Mouse (Mus musculus) megakaryocyte, embryonic 14.5 days (primary cell): ENCODE results near the gene Rnf7. TPM values are rescaled to one million over a fixed set of nuclear protein-coding genes. Genes with fewer than 3 reads are reported as not detected.

Experiments
- H3K27me3 ChIP-seq: replicated peaks from 2 replicates; pipeline ENCODE3; 2012; ENCODE audit warnings: inconsistent platforms
- H3K36me3 ChIP-seq: replicated peaks from 2 replicates; pipeline ENCODE3; 2012; ENCODE audit warnings: low read length, inconsistent platforms, mixed read lengths
- H3K4me1 ChIP-seq: 2 replicates; pipeline ENCODE4 v1.6.1; 2012; ENCODE audit warnings: inconsistent platforms
- H3K4me3 ChIP-seq: replicated peaks from 2 replicates; pipeline ENCODE3; 2012; ENCODE audit warnings: moderate library complexity, mild to moderate bottlenecking, inconsistent platforms
- H3K9me3 ChIP-seq: 2 replicates; pipeline ENCODE4 v1.6.1; 2012; ENCODE audit warnings: inconsistent platforms
- FLI1 ChIP-seq: IDR thresholded peaks from 2 replicates; pipeline ENCODE4 v1.6.1; 2012; ENCODE audit warnings: low read length, inconsistent platforms, mixed read lengths
- GATA1 ChIP-seq: IDR thresholded peaks from 3 replicates; pipeline ENCODE4 v1.6.1; 2012; ENCODE audit warnings: mixed read lengths, low read length, inconsistent platforms, borderline replicate concordance
- polyA plus RNA-seq: library from polyadenylated mRNA; stranded (reverse); fragments of >175 nt; gene quantifications from 2 replicates; pipeline ENCODE4 v1.2.3, GENCODE M21; 2012; ENCODE audit warnings: low replicate concordance; ENCODE audit not compliant: insufficient read depth

Gene Rnf7
- polyA plus RNA-seq, 1 experiment: 33.1 TPM

DNA sequence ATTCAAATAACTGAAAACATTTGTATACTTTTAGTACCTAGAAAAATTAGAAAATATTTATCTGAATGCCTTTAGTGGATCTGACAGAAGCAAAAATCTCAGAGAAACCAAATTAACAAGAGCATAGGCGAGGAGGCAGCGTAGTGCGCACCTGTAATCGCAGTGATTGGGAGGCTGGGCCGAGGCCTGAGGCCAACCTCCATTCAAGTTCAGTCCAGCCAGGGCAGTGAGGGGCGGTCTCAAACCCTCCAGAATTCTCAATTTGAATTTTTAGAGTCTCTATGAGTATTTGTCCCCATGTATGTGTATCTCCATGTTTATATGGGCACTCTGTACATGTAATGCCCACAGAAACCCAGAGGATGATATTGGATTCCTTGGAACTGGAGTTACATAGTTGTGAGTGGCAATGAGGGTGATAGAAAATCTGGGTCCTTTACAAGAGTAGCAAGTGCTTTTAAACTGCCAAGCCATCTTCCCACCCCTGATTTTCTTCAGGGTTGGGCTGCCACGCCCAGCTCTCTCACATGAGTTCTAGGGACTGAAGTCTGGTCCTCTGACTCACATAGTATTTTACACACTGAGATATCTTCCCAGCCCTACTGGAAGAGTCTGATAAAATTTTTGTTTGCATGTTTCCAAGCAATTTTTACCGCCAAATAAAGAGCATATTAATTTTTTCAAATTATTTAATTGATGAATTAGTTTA is 8.1 kb downstream of the Rnf7 start:
- Histone ChIP-seq H3K27me3 (no peaks in the 10 kb centered on the region), H3K36me3 (peaks cover 69% of the 10 kb centered on the region), H3K9me3 (no peaks in the 10 kb centered on the region), H3K4me1 (peaks cover 6% of the 10 kb centered on the region; the same call in 1 of the 2 replicates), H3K4me3 (no peak overlapping the region)
- TF ChIP-seq FLI1: no peak

- H3K9me3 ChIP-seq: no peaks in the 10 kb centered on the region
- no peaks in the 10 kb centered on the region for H3K27me3 ChIP-seq
- TF ChIP-seq FLI1 (no peak), GATA1 (no peak)
- H3K36me3 ChIP-seq: peaks cover 67% of the 10 kb centered on the region
- H3K4me3 ChIP-seq: no peak overlapping the region
- H3K4me1 ChIP-seq: no peaks in the 10 kb centered on the region
These were observed 8.8 kb downstream of the Rnf7 start for GRCm38 (mm10) chr9:96469556-96470265.

- peaks cover 43% of the 10 kb centered on the region for H3K36me3 ChIP-seq
- H3K4me3 ChIP-seq: no peak overlapping the region
- H3K9me3 ChIP-seq: peaks cover 22% of the 10 kb centered on the region
- no peaks in the 10 kb centered on the region for H3K4me1 ChIP-seq
- no peak for TF ChIP-seq GATA1
- TF ChIP-seq FLI1: no peak
- no peaks in the 10 kb centered on the region for H3K27me3 ChIP-seq
These were observed 14.8 kb downstream of the Rnf7 start for GRCm38 (mm10) chr9:96463708-96464107.

GRCm38 (mm10) chr9:96461607-96462006 is 16.9 kb downstream of the Rnf7 start:
- no peak for TF ChIP-seq GATA1
- TF ChIP-seq FLI1: no peak
- peaks cover 23% of the 10 kb centered on the region for H3K36me3 ChIP-seq
- no peak overlapping the region for H3K4me3 ChIP-seq
- H3K27me3 ChIP-seq: peaks cover 5% of the 10 kb centered on the region
- peaks cover 27% of the 10 kb centered on the region for H3K9me3 ChIP-seq
- no peaks in the 10 kb centered on the region for H3K4me1 ChIP-seq

GRCm38 (mm10) chr9:96460117-96460865 is 18.2 kb downstream of the Rnf7 start:
- Histone ChIP-seq H3K9me3 (peaks cover 32% of the 10 kb centered on the region), H3K27me3 (peaks cover 5% of the 10 kb centered on the region)
- TF ChIP-seq GATA1 (no peak), FLI1 (no peak)

GRCm38 (mm10) chr9:96455618-96456017 is 22.9 kb downstream of the Rnf7 start:
- Histone ChIP-seq H3K4me1 (peaks cover 5% of the 10 kb centered on the region), H3K27me3 (peaks cover 16% of the 10 kb centered on the region), H3K9me3 (peaks cover 25% of the 10 kb centered on the region), H3K36me3 (no peaks in the 10 kb centered on the region), H3K4me3 (no peak overlapping the region)
- TF ChIP-seq FLI1: no peak
- TF ChIP-seq GATA1: no peak

More at GRCm38 (mm10) chr9:96460117-96460865, 18.2 kb downstream of the Rnf7 start:
- peaks cover 15% of the 10 kb centered on the region for H3K36me3 ChIP-seq
- no peaks in the 10 kb centered on the region for H3K4me1 ChIP-seq
- no peak overlapping the region for H3K4me3 ChIP-seq

GRCm38 (mm10) chr9:96452956-96453355 is 25.5 kb downstream of the Rnf7 start:
- no peak for TF ChIP-seq GATA1
- TF ChIP-seq FLI1: no peak
- H3K9me3 ChIP-seq: peaks cover 25% of the 10 kb centered on the region
- H3K4me1 ChIP-seq: peaks cover 15% of the 10 kb centered on the region
- H3K4me3 ChIP-seq: no peak overlapping the region
- H3K36me3 ChIP-seq: no peaks in the 10 kb centered on the region
- H3K27me3 ChIP-seq: peaks cover 22% of the 10 kb centered on the region

DNA sequence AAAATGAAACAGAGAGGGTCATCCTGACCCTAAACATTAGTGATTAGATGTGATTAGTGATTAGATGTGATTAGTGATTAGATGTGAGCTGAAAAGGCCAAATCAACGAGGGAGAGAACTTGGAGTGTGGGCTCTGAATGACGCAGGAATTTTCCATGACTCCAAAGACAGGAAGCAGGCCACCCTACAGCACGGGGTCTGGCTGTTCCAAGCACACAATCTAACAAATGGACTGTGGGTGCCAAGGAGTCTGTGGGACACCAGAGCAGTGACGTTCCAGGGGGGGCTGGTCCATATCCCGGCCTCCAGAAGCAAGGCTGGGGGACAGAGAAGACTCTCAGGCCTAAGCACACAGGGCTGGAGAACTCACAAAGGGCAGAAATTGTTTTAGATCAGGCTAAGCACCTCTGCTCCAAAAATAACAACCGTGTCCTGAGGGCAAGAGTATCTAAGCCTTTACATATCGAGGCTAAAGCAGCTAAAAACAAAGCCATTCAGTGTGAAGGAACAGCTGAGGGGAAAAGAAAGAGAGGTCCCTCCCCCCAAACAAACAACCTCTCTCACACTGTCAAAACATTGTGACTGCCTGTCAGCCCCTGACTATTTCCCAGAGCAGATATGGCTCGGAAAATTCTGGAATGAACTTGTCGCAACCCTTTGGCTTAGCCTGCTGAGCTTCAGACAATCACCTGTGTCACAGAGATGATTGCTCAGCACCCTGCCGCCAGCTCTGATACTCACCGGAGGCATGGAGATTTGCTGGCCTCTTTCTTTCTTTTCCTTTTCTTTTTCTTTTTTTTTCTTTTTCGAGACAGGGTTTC is 27.4 kb downstream of the Rnf7 start:
- TF ChIP-seq GATA1: no peak
- no peak for TF ChIP-seq FLI1
- H3K27me3 ChIP-seq: peaks cover 27% of the 10 kb centered on the region
- H3K4me3 ChIP-seq: no peak overlapping the region
- peaks cover 27% of the 10 kb centered on the region for H3K9me3 ChIP-seq
- no peaks in the 10 kb centered on the region for H3K36me3 ChIP-seq
- peaks cover 15% of the 10 kb centered on the region for H3K4me1 ChIP-seq

- TF ChIP-seq FLI1 (no peak), GATA1 (no peak)
- Histone ChIP-seq H3K9me3 (peaks cover 23% of the 10 kb centered on the region), H3K4me3 (no peak overlapping the region)
These were observed 29.0 kb downstream of the Rnf7 start for GRCm38 (mm10) chr9:96449514-96449913.

More at GRCm38 (mm10) chr9:96449514-96449913, 29.0 kb downstream of the Rnf7 start:
- Histone ChIP-seq H3K27me3 (peaks cover 29% of the 10 kb centered on the region), H3K4me1 (peaks cover 15% of the 10 kb centered on the region), H3K36me3 (no peaks in the 10 kb centered on the region)
